Mouse (Mus musculus): ENCODE measurements around the gene Rptor.

DNA sequence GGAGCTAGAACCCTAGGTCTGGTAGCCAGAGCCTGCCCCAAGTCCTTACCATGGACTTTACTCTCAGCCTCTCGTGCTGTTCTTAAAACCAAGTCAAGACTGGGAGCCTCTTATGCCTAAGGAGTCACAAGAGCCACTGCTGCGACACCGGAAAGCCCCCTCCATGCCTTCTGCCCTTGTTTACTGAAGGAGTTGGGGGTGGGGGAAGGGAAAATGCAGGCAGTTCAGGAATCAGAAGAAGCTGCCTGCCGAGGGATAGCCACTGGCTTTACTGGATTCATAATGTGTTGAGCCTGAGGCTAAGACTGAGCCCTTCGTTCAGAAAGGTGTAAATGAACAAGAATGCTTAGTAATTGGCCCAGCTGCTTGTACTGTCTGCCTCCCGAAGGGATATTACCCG lies 310.1 kb downstream of the Rptor start:
- no peak for TF ChIP-seq GATA1 (IDR thresholded peaks at IDR 0.05; ENCODE audit: low read depth, low read length)
- no peak for TF ChIP-seq SMC3 (IDR thresholded peaks at IDR 0.05; ENCODE audit: low read depth, low read length)
- TF ChIP-seq ZC3H11A (IDR thresholded peaks at IDR 0.05; ENCODE audit: low read depth, low read length), result no peak
- TF ChIP-seq ETS1 (IDR thresholded peaks at IDR 0.05; ENCODE audit: low read depth, low read length), result no peak
- TF ChIP-seq CTCF (IDR thresholded peaks at IDR 0.05 in 2 of 3, conservative IDR thresholded peaks at IDR 0.05 in 1 of 3; ENCODE audit: control insufficient read depth in 1 of 3, insufficient read depth in 1 of 3, low read depth in 2 of 3, low read length in 3 of 3, poor library complexity in 1 of 3, severe bottlenecking in 1 of 3), result no peak
- TF ChIP-seq POLR2A (IDR thresholded peaks at IDR 0.05; ENCODE audit: control insufficient read depth in 1 of 2, insufficient read depth in 1 of 2, low read depth in 1 of 2, low read length in 2 of 2, poor library complexity in 1 of 2), result no peak
- no peak for TF ChIP-seq CHD2 (IDR thresholded peaks at IDR 0.05; ENCODE audit: low read length)
- no peak for TF ChIP-seq NRF1 (IDR thresholded peaks at IDR 0.05; ENCODE audit: insufficient read depth, low read depth, low read length, poor library complexity, severe bottlenecking)
- no peak for TF ChIP-seq MAX (IDR thresholded peaks at IDR 0.05; ENCODE audit: low read length)
- TF ChIP-seq ZMIZ1 (IDR thresholded peaks at IDR 0.05; ENCODE audit: low read depth, low read length), result no peak
- TF ChIP-seq HCFC1 (IDR thresholded peaks at IDR 0.05; ENCODE audit: low read depth, low read length), result no peak
- TF ChIP-seq EP300 (IDR thresholded peaks at IDR 0.05; ENCODE audit: low read depth in 1 of 2, low read length in 2 of 2), result no peak

Data from MEL (cell line).